Mouse (Mus musculus): Measurements from ENCODE around the gene Rbms3. TPM values are rescaled to one million over a fixed set of nuclear protein-coding genes. Genes with fewer than 3 reads are reported as not detected.
A peak's percentile ranks its signal among the peaks of the same experiment; 100 is the strongest.

The Rbms3 gene
- polyA plus RNA-seq, 1 experiment from 2014 or later = 68.6 TPM

GRCm38 (mm10) chr9:116639597-116640301 lies 990.0 kb downstream of the Rbms3 start:
- peaks cover 4% of the 10 kb centered on the region; the same call in 1 of the 2 replicates for H3K9me3 ChIP-seq (ENCODE audit: control insufficient read depth, low read length)
- H3K36me3 ChIP-seq (ENCODE audit: control insufficient read depth, insufficient read depth, low read length) = peaks cover 4% of the 10 kb centered on the region; the same call in 1 of the 2 replicates
- H3K27ac ChIP-seq (ENCODE audit: low read depth) = peak overlapping the region; percentile 67; the same call in 1 of the 2 replicates
- WGBS = 21% methylated on average over 8 of the region's 8 CpGs
- H3K4me1 ChIP-seq (replicated peaks; ENCODE audit: control insufficient read depth, insufficient read depth, low read length) = peaks cover 13% of the 10 kb centered on the region
- no peak for ATAC-seq (replicated peaks; ENCODE audit: low FRiP score, low TSS enrichment, low read depth)
- no peak overlapping the region for H3K9ac ChIP-seq (ENCODE audit: low read length)
- no peaks in the 10 kb centered on the region for H3K27me3 ChIP-seq (replicated peaks; ENCODE audit: control insufficient read depth, insufficient read depth, low read length)
- no peak overlapping the region for H3K4me2 ChIP-seq (ENCODE audit: low read length)
- no peak overlapping the region for H3K4me3 ChIP-seq (ENCODE audit: low read depth, low read length)
- DNase-seq (ENCODE audit: low spot score) = peak; percentile 55

- peaks cover 4% of the 10 kb centered on the region; the same call in 1 of the 2 replicates for H3K36me3 ChIP-seq (ENCODE audit: control insufficient read depth, insufficient read depth, low read length)
- DNase-seq (ENCODE audit: low spot score) = no peak
- WGBS = 74% methylated on average over 5 of the region's 5 CpGs
These were observed 995.9 kb downstream of the Rbms3 start for GRCm38 (mm10) chr9:116633786-116634185.

GRCm38 (mm10) chr9:116633075-116633474 lies 996.6 kb downstream of the Rbms3 start:
- H3K4me3 ChIP-seq (ENCODE audit: low read depth, low read length) = no peak overlapping the region
- H3K4me2 ChIP-seq (ENCODE audit: low read length) = no peak overlapping the region
- H3K27ac ChIP-seq (ENCODE audit: low read depth) = no peak overlapping the region
- ATAC-seq (replicated peaks; ENCODE audit: low FRiP score, low TSS enrichment, low read depth) (no peak), DNase-seq (ENCODE audit: low spot score) (no peak)
- H3K4me1 ChIP-seq (replicated peaks; ENCODE audit: control insufficient read depth, insufficient read depth, low read length) = no peaks in the 10 kb centered on the region
- 77% methylated on average over 1 of the region's 1 CpGs for WGBS
- no peak overlapping the region for H3K9ac ChIP-seq (ENCODE audit: low read length)
- H3K36me3 ChIP-seq (ENCODE audit: control insufficient read depth, insufficient read depth, low read length) = peaks cover 4% of the 10 kb centered on the region; the same call in 1 of the 2 replicates
- H3K9me3 ChIP-seq (ENCODE audit: control insufficient read depth, low read length) = peaks cover 4% of the 10 kb centered on the region; the same call in 1 of the 2 replicates
- H3K27me3 ChIP-seq (replicated peaks; ENCODE audit: control insufficient read depth, insufficient read depth, low read length) = no peaks in the 10 kb centered on the region

More at GRCm38 (mm10) chr9:116633786-116634185, 995.9 kb downstream of the Rbms3 start:
- H3K9me3 ChIP-seq (ENCODE audit: control insufficient read depth, low read length) = peaks cover 4% of the 10 kb centered on the region; the same call in 1 of the 2 replicates
- H3K4me3 ChIP-seq (ENCODE audit: low read depth, low read length) = no peak overlapping the region
- H3K4me2 ChIP-seq (ENCODE audit: low read length) = no peak overlapping the region
- H3K9ac ChIP-seq (ENCODE audit: low read length) = no peak overlapping the region
- ATAC-seq (replicated peaks; ENCODE audit: low FRiP score, low TSS enrichment, low read depth) = no peak
- no peaks in the 10 kb centered on the region for H3K27me3 ChIP-seq (replicated peaks; ENCODE audit: control insufficient read depth, insufficient read depth, low read length)
- no peak overlapping the region for H3K27ac ChIP-seq (ENCODE audit: low read depth)
- no peaks in the 10 kb centered on the region for H3K4me1 ChIP-seq (replicated peaks; ENCODE audit: control insufficient read depth, insufficient read depth, low read length)

- no peaks in the 10 kb centered on the region for H3K4me1 ChIP-seq (replicated peaks; ENCODE audit: control insufficient read depth, insufficient read depth, low read length)
- peaks cover 4% of the 10 kb centered on the region; the same call in 1 of the 2 replicates for H3K9me3 ChIP-seq (ENCODE audit: control insufficient read depth, low read length)
- ATAC-seq (replicated peaks; ENCODE audit: low FRiP score, low TSS enrichment, low read depth) (no peak), DNase-seq (ENCODE audit: low spot score) (no peak)
- H3K27ac ChIP-seq (ENCODE audit: low read depth) = no peak overlapping the region
- WGBS = 86% methylated on average over 1 of the region's 1 CpGs
- peaks cover 4% of the 10 kb centered on the region; the same call in 1 of the 2 replicates for H3K36me3 ChIP-seq (ENCODE audit: control insufficient read depth, insufficient read depth, low read length)
- no peak overlapping the region for H3K9ac ChIP-seq (ENCODE audit: low read length)
- H3K4me3 ChIP-seq (ENCODE audit: low read depth, low read length) = no peak overlapping the region
- H3K4me2 ChIP-seq (ENCODE audit: low read length) = no peak overlapping the region
- H3K27me3 ChIP-seq (replicated peaks; ENCODE audit: control insufficient read depth, insufficient read depth, low read length) = no peaks in the 10 kb centered on the region
These were observed 997.9 kb downstream of the Rbms3 start for GRCm38 (mm10) chr9:116631816-116632215.

GRCm38 (mm10) chr9:116630805-116631204 lies 998.9 kb downstream of the Rbms3 start:
- no peak overlapping the region for H3K4me3 ChIP-seq (ENCODE audit: low read depth, low read length)
- H3K36me3 ChIP-seq (ENCODE audit: control insufficient read depth, insufficient read depth, low read length) = peaks cover 2% of the 10 kb centered on the region; the same call in 1 of the 2 replicates
- no peaks in the 10 kb centered on the region for H3K27me3 ChIP-seq (replicated peaks; ENCODE audit: control insufficient read depth, insufficient read depth, low read length)
- H3K4me2 ChIP-seq (ENCODE audit: low read length) = no peak overlapping the region; the same call in 1 of the 2 replicates
- no peak for DNase-seq (ENCODE audit: low spot score)
- H3K9me3 ChIP-seq (ENCODE audit: control insufficient read depth, low read length) = peaks cover 4% of the 10 kb centered on the region; the same call in 1 of the 2 replicates
- H3K4me1 ChIP-seq (replicated peaks; ENCODE audit: control insufficient read depth, insufficient read depth, low read length) = no peaks in the 10 kb centered on the region
- H3K27ac ChIP-seq (ENCODE audit: low read depth) = no peak overlapping the region
- 73% methylated on average over 10 of the region's 10 CpGs for WGBS
- peak; percentile 78 for ATAC-seq (replicated peaks; ENCODE audit: low FRiP score, low TSS enrichment, low read depth)
- no peak overlapping the region for H3K9ac ChIP-seq (ENCODE audit: low read length)

- DNase-seq (ENCODE audit: low spot score) = no peak
- H3K9me3 ChIP-seq (ENCODE audit: control insufficient read depth, low read length) = no peaks in the 10 kb centered on the region
- no peak overlapping the region for H3K9ac ChIP-seq (ENCODE audit: low read length)
- 72% methylated on average over 5 of the region's 5 CpGs for WGBS
- 0 out of 2 replicates have a peak, but pooled peaks cover 2% of the 10 kb centered on the region for H3K36me3 ChIP-seq (ENCODE audit: control insufficient read depth, insufficient read depth, low read length)
- H3K4me3 ChIP-seq (ENCODE audit: low read depth, low read length) = no peak overlapping the region
- H3K4me1 ChIP-seq (replicated peaks; ENCODE audit: control insufficient read depth, insufficient read depth, low read length) = no peaks in the 10 kb centered on the region; the same call in 1 of the 2 replicates
- ATAC-seq (replicated peaks; ENCODE audit: low FRiP score, low TSS enrichment, low read depth) = no peak
- H3K4me2 ChIP-seq (ENCODE audit: low read length) = no peak overlapping the region
- H3K27me3 ChIP-seq (replicated peaks; ENCODE audit: control insufficient read depth, insufficient read depth, low read length) = no peaks in the 10 kb centered on the region
- H3K27ac ChIP-seq (ENCODE audit: low read depth) = no peak overlapping the region
These were observed 1009.3 kb downstream of the Rbms3 start for GRCm38 (mm10) chr9:116620434-116620833.

- H3K4me1 ChIP-seq (replicated peaks; ENCODE audit: control insufficient read depth, insufficient read depth, low read length) = no peaks in the 10 kb centered on the region; the same call in 1 of the 2 replicates
- 0 out of 2 replicates have a peak, but pooled peaks cover 1% of the 10 kb centered on the region for H3K36me3 ChIP-seq (ENCODE audit: control insufficient read depth, insufficient read depth, low read length)
- no peak for DNase-seq (ENCODE audit: low spot score)
- 92% methylated on average over 5 of the region's 5 CpGs for WGBS
- H3K27ac ChIP-seq (ENCODE audit: low read depth) = no peak overlapping the region
- no peak overlapping the region for H3K4me2 ChIP-seq (ENCODE audit: low read length)
- H3K9ac ChIP-seq (ENCODE audit: low read length) = no peak overlapping the region
- no peak overlapping the region for H3K4me3 ChIP-seq (ENCODE audit: low read depth, low read length)
- ATAC-seq (replicated peaks; ENCODE audit: low FRiP score, low TSS enrichment, low read depth) = no peak
- H3K27me3 ChIP-seq (replicated peaks; ENCODE audit: control insufficient read depth, insufficient read depth, low read length) = no peaks in the 10 kb centered on the region
- no peaks in the 10 kb centered on the region for H3K9me3 ChIP-seq (ENCODE audit: control insufficient read depth, low read length)
These were observed 1010.8 kb downstream of the Rbms3 start for GRCm38 (mm10) chr9:116618886-116619285.

GRCm38 (mm10) chr9:116613276-116613675 lies 1016.4 kb downstream of the Rbms3 start:
- Histone ChIP-seq H3K9ac (ENCODE audit: low read length) (no peak overlapping the region), H3K9me3 (ENCODE audit: control insufficient read depth, low read length) (no peaks in the 10 kb centered on the region), H3K4me3 (ENCODE audit: low read depth, low read length) (no peak overlapping the region), H3K4me1 (replicated peaks; ENCODE audit: control insufficient read depth, insufficient read depth, low read length) (no peaks in the 10 kb centered on the region), H3K36me3 (ENCODE audit: control insufficient read depth, insufficient read depth, low read length) (no peaks in the 10 kb centered on the region), H3K27me3 (replicated peaks; ENCODE audit: control insufficient read depth, insufficient read depth, low read length) (no peaks in the 10 kb centered on the region), H3K4me2 (ENCODE audit: low read length) (no peak overlapping the region), H3K27ac (ENCODE audit: low read depth) (no peak overlapping the region)
- no peak for ATAC-seq (replicated peaks; ENCODE audit: low FRiP score, low TSS enrichment, low read depth)
- 87% methylated on average over 7 of the region's 7 CpGs for WGBS
- DNase-seq (ENCODE audit: low spot score) = no peak

Data from intestine, embryonic 14.5 days (tissue).